Mouse (Mus musculus): ENCODE measurements around the gene Kcng1. TPM values are rescaled to one million over a fixed set of nuclear protein-coding genes. Genes with fewer than 3 reads are reported as not detected.
A peak's percentile ranks its signal among the peaks of the same experiment; 100 is the strongest.

The Kcng1 gene
- polyA plus RNA-seq (2014; fragmentation: Nextera tagmentation; extraction: Ambion mirVana) = 0.71 and 0.76 TPM in 2 replicates

GRCm38 (mm10) chr2:168281582-168281981, at the start of gene Kcng1:
TSS of gene Kcng1 (minus strand) at chr2:168281736.
- no peaks in the 10 kb centered on the region for H3K36me3 ChIP-seq (ENCODE audit: control insufficient read depth, insufficient read depth, low read length)
- peak within 1 kb of the TSS; percentile 55 for H3K9ac ChIP-seq (ENCODE audit: low read length)
- H3K9me3 ChIP-seq (ENCODE audit: control insufficient read depth, low read length) = no peaks in the 10 kb centered on the region
- peak; percentile 37 for DNase-seq (ENCODE audit: low spot score)
- no peak; the same call in 1 of the 2 replicates for ATAC-seq (ENCODE audit: insufficient number of reproducible peaks, low FRiP score, low TSS enrichment, low read depth)
- peak within 1 kb of the TSS; percentile 47 for H3K4me3 ChIP-seq (ENCODE audit: low read depth, low read length)
- peaks cover 35% of the 10 kb centered on the region for H3K27me3 ChIP-seq (ENCODE audit: control insufficient read depth, insufficient read depth, low read length)
- H3K4me1 ChIP-seq (ENCODE audit: control insufficient read depth, insufficient read depth, low read length) = 0 out of 2 replicates have a peak, but pooled peaks cover 3% of the 10 kb centered on the region
- peak within 1 kb of the TSS; percentile 91 for H3K4me2 ChIP-seq (ENCODE audit: low read depth, severe bottlenecking)
- no peak within 1 kb of the TSS for H3K27ac ChIP-seq (replicated peaks; ENCODE audit: low read depth, low read length)
- WGBS = 10% methylated on average over 12 of the region's 12 CpGs

- no peak overlapping the region for H3K4me2 ChIP-seq (ENCODE audit: low read depth, severe bottlenecking)
- no peaks in the 10 kb centered on the region for H3K9me3 ChIP-seq (ENCODE audit: control insufficient read depth, low read length)
- 71% methylated on average over 11 of the region's 11 CpGs for WGBS
- no peak for DNase-seq (ENCODE audit: low spot score)
- no peak for ATAC-seq (ENCODE audit: insufficient number of reproducible peaks, low FRiP score, low TSS enrichment, low read depth)
- H3K27me3 ChIP-seq (ENCODE audit: control insufficient read depth, insufficient read depth, low read length) = no peaks in the 10 kb centered on the region
- no peak overlapping the region for H3K4me3 ChIP-seq (ENCODE audit: low read depth, low read length)
- H3K36me3 ChIP-seq (ENCODE audit: control insufficient read depth, insufficient read depth, low read length) = no peaks in the 10 kb centered on the region
- no peaks in the 10 kb centered on the region; the same call in 1 of the 2 replicates for H3K4me1 ChIP-seq (ENCODE audit: control insufficient read depth, insufficient read depth, low read length)
- H3K9ac ChIP-seq (ENCODE audit: low read length) = no peak overlapping the region
- H3K27ac ChIP-seq (replicated peaks; ENCODE audit: low read depth, low read length) = no peak overlapping the region
Observed at GRCm38 (mm10) chr2:168330421-168331070, 49.0 kb upstream of the Kcng1 start.

GRCm38 (mm10) chr2:168321716-168322374, 40.3 kb upstream of the Kcng1 start:
- no peaks in the 10 kb centered on the region for H3K27me3 ChIP-seq (ENCODE audit: control insufficient read depth, insufficient read depth, low read length)
- H3K36me3 ChIP-seq (ENCODE audit: control insufficient read depth, insufficient read depth, low read length) = no peaks in the 10 kb centered on the region
- H3K4me3 ChIP-seq (ENCODE audit: low read depth, low read length) = no peak overlapping the region
- H3K4me2 ChIP-seq (ENCODE audit: low read depth, severe bottlenecking) = no peak overlapping the region
- H3K9me3 ChIP-seq (ENCODE audit: control insufficient read depth, low read length) = no peaks in the 10 kb centered on the region
- H3K4me1 ChIP-seq (ENCODE audit: control insufficient read depth, insufficient read depth, low read length) = no peaks in the 10 kb centered on the region
- ATAC-seq (ENCODE audit: insufficient number of reproducible peaks, low FRiP score, low TSS enrichment, low read depth) (no peak), DNase-seq (ENCODE audit: low spot score) (peak; percentile 39)
- 48% methylated on average over 10 of the region's 10 CpGs for WGBS
- no peak overlapping the region for H3K27ac ChIP-seq (replicated peaks; ENCODE audit: low read depth, low read length)
- no peak overlapping the region for H3K9ac ChIP-seq (ENCODE audit: low read length)

- no peak overlapping the region for H3K9ac ChIP-seq (ENCODE audit: low read length)
- no peak for ATAC-seq (ENCODE audit: insufficient number of reproducible peaks, low FRiP score, low TSS enrichment, low read depth)
- WGBS = 81% methylated on average over 17 of the region's 17 CpGs
Observed at GRCm38 (mm10) chr2:168320388-168321182, 39.0 kb upstream of the Kcng1 start.

DNA sequence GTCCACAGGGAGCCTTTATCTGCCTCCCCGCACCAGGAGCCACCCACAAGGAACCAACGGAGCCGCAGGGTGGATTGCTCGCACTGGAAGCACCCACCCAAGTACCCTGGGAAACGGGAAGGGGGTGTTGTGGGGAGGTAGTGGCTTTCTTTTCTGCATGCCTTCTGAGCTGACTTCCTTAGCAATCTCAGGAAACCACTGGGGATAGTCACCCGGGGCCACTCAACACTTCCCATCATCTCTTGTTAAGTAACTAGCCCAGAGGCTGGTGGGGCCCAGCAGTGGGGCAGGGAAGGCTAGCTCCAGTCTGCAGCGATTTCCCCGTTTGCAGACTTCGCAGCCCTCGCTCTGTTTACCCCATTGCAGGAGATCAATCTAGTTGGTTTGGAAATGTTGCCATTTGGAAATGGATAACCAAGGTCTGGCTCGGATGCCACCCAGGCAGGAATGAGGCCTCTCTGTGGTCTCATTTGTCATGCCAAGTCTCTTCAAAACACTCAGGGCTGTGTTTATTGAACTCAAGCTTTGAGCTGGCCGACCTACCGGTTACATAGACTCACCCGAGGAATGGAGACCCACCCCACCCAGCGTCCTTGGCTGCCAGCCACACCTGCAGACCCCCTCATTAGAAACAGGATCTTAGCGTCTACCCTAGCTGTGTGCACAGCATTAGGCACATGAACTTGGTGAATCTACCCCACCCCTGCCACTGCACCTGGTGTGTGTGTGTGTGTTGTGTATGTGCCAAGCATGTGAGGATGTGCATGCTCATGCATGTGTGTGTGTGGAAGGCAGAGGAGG, 33.3 kb upstream of the Kcng1 start:
- Histone ChIP-seq H3K4me3 (ENCODE audit: low read depth, low read length) (no peak overlapping the region), H3K4me1 (ENCODE audit: control insufficient read depth, insufficient read depth, low read length) (peaks cover 3% of the 10 kb centered on the region; the same call in 1 of the 2 replicates), H3K27ac (replicated peaks; ENCODE audit: low read depth, low read length) (0 out of 2 replicates have a peak overlapping the region, but pooled peaks have one; percentile 2), H3K9ac (ENCODE audit: low read length) (no peak overlapping the region), H3K27me3 (ENCODE audit: control insufficient read depth, insufficient read depth, low read length) (no peaks in the 10 kb centered on the region), H3K9me3 (ENCODE audit: control insufficient read depth, low read length) (no peaks in the 10 kb centered on the region), H3K36me3 (ENCODE audit: control insufficient read depth, insufficient read depth, low read length) (no peaks in the 10 kb centered on the region), H3K4me2 (ENCODE audit: low read depth, severe bottlenecking) (no peak overlapping the region)
- no peak for ATAC-seq (ENCODE audit: insufficient number of reproducible peaks, low FRiP score, low TSS enrichment, low read depth)
- WGBS = 47% methylated on average over 16 of the region's 16 CpGs
- no peak for DNase-seq (ENCODE audit: low spot score)

More at GRCm38 (mm10) chr2:168320388-168321182, 39.0 kb upstream of the Kcng1 start:
- no peak overlapping the region for H3K4me3 ChIP-seq (ENCODE audit: low read depth, low read length)
- no peak for DNase-seq (ENCODE audit: low spot score)
- H3K4me1 ChIP-seq (ENCODE audit: control insufficient read depth, insufficient read depth, low read length) = no peaks in the 10 kb centered on the region
- no peaks in the 10 kb centered on the region for H3K9me3 ChIP-seq (ENCODE audit: control insufficient read depth, low read length)
- no peaks in the 10 kb centered on the region for H3K27me3 ChIP-seq (ENCODE audit: control insufficient read depth, insufficient read depth, low read length)
- no peak overlapping the region for H3K27ac ChIP-seq (replicated peaks; ENCODE audit: low read depth, low read length)
- H3K4me2 ChIP-seq (ENCODE audit: low read depth, severe bottlenecking) = no peak overlapping the region
- no peaks in the 10 kb centered on the region for H3K36me3 ChIP-seq (ENCODE audit: control insufficient read depth, insufficient read depth, low read length)

GRCm38 (mm10) chr2:168312504-168312903, 31.0 kb upstream of the Kcng1 start:
- no peak overlapping the region for H3K27ac ChIP-seq (replicated peaks; ENCODE audit: low read depth, low read length)
- ATAC-seq (ENCODE audit: insufficient number of reproducible peaks, low FRiP score, low TSS enrichment, low read depth) (no peak), DNase-seq (ENCODE audit: low spot score) (no peak)
- 40% methylated on average over 4 of the region's 4 CpGs for WGBS
- no peak overlapping the region for H3K4me3 ChIP-seq (ENCODE audit: low read depth, low read length)
- no peaks in the 10 kb centered on the region for H3K27me3 ChIP-seq (ENCODE audit: control insufficient read depth, insufficient read depth, low read length)
- H3K4me1 ChIP-seq (ENCODE audit: control insufficient read depth, insufficient read depth, low read length) = peaks cover 3% of the 10 kb centered on the region; the same call in 1 of the 2 replicates
- H3K36me3 ChIP-seq (ENCODE audit: control insufficient read depth, insufficient read depth, low read length) = no peaks in the 10 kb centered on the region
- no peaks in the 10 kb centered on the region for H3K9me3 ChIP-seq (ENCODE audit: control insufficient read depth, low read length)
- no peak overlapping the region for H3K9ac ChIP-seq (ENCODE audit: low read length)
- H3K4me2 ChIP-seq (ENCODE audit: low read depth, severe bottlenecking) = no peak overlapping the region

- 92% methylated on average over 16 of the region's 16 CpGs for WGBS
- Histone ChIP-seq H3K9me3 (ENCODE audit: control insufficient read depth, low read length) (no peaks in the 10 kb centered on the region), H3K4me1 (ENCODE audit: control insufficient read depth, insufficient read depth, low read length) (peaks cover 3% of the 10 kb centered on the region; the same call in 1 of the 2 replicates), H3K27me3 (ENCODE audit: control insufficient read depth, insufficient read depth, low read length) (no peaks in the 10 kb centered on the region), H3K4me3 (ENCODE audit: low read depth, low read length) (no peak overlapping the region), H3K36me3 (ENCODE audit: control insufficient read depth, insufficient read depth, low read length) (no peaks in the 10 kb centered on the region), H3K27ac (replicated peaks; ENCODE audit: low read depth, low read length) (no peak overlapping the region), H3K4me2 (ENCODE audit: low read depth, severe bottlenecking) (no peak overlapping the region), H3K9ac (ENCODE audit: low read length) (no peak overlapping the region)
- ATAC-seq (ENCODE audit: insufficient number of reproducible peaks, low FRiP score, low TSS enrichment, low read depth) (no peak), DNase-seq (ENCODE audit: low spot score) (no peak)
Observed at GRCm38 (mm10) chr2:168311006-168311405, 29.5 kb upstream of the Kcng1 start.
